Mouse (Mus musculus): Measurements from ENCODE around the gene Zfp618. TPM values are rescaled to one million over a fixed set of nuclear protein-coding genes. Genes with fewer than 3 reads are reported as not detected.

The Zfp618 gene
- polyA plus RNA-seq, 1 experiment from 2014 or later: 27.6 TPM

- Histone ChIP-seq H3K4me3 (replicated peaks) (no peak overlapping the region), H3K9me3 (replicated peaks) (no peaks in the 10 kb centered on the region), H3K4me2 (no peak overlapping the region), H3K9ac (replicated peaks) (no peak overlapping the region), H3K27ac (replicated peaks) (peak overlapping the region; percentile 69), H3K36me3 (no peaks in the 10 kb centered on the region), H3K27me3 (replicated peaks) (no peaks in the 10 kb centered on the region), H3K4me1 (peaks cover 65% of the 10 kb centered on the region)
- no peak; the same call in 1 of the 2 replicates for ATAC-seq (ENCODE audit: low FRiP score)
- 19% methylated on average over 7 of the region's 7 CpGs for WGBS
Observed at GRCm38 (mm10) chr4:63056641-63057415, 91.5 kb downstream of the Zfp618 start.

DNA sequence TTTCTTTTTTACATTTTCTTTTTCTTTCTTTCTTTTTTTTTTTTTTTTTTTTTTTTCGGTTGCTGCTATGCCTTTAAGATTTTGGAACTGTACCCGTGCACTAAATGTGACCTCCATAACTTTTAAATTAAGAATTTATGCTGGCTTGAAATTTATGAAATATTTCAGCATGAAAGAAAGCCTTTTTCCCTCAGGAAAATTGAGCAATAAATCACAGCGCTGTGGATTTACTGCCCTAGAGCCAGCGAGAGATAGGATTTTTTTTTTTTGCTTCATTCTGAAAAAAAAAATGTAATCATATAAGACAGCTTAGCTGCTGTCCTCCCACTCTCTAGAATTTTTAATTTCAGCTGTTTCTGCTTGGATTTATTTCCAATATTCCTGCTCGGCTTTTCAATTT, 92.2 kb downstream of the Zfp618 start:
- Histone ChIP-seq H3K36me3 (no peaks in the 10 kb centered on the region), H3K27me3 (replicated peaks) (no peaks in the 10 kb centered on the region), H3K4me3 (replicated peaks) (no peak overlapping the region), H3K27ac (replicated peaks) (no peak overlapping the region), H3K4me1 (peaks cover 57% of the 10 kb centered on the region), H3K4me2 (no peak overlapping the region), H3K9ac (replicated peaks) (no peak overlapping the region), H3K9me3 (replicated peaks) (no peaks in the 10 kb centered on the region)
- 0 out of 2 replicates have a peak, but pooled peaks have one; percentile 18 for ATAC-seq (ENCODE audit: low FRiP score)
- WGBS: 32% methylated on average over 5 of the region's 5 CpGs

DNA sequence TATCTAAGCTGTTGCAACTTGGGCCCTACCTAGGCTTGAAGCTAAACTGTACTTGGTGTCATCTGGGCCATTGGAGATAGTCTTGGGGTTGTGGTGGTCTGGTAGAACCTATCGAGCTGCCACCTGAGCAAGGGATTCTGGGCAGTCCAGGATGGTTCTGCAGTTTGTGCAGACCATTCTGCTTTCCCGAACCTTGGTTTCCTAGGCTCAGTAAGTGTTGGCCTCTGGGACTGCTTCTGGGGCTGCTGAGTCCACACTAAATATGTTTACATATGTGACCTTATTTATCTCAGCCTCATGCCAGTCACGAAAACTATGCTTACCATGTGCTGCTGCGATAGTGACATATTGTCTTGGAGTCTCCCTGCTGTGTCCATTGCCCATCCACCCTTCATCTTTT, 93.3 kb downstream of the Zfp618 start:
- ATAC-seq (ENCODE audit: low FRiP score): no peak
- Histone ChIP-seq H3K9me3 (replicated peaks) (no peaks in the 10 kb centered on the region), H3K4me3 (replicated peaks) (no peak overlapping the region), H3K4me2 (no peak overlapping the region), H3K27me3 (replicated peaks) (no peaks in the 10 kb centered on the region), H3K9ac (replicated peaks) (no peak overlapping the region), H3K36me3 (no peaks in the 10 kb centered on the region), H3K4me1 (peaks cover 49% of the 10 kb centered on the region), H3K27ac (replicated peaks) (peak overlapping the region; percentile 80)
- 89% methylated on average over 4 of the region's 4 CpGs for WGBS

GRCm38 (mm10) chr4:63060358-63060757, 95.0 kb downstream of the Zfp618 start:
- Histone ChIP-seq H3K27me3 (replicated peaks) (no peaks in the 10 kb centered on the region), H3K4me3 (replicated peaks) (no peak overlapping the region), H3K9ac (replicated peaks) (no peak overlapping the region), H3K36me3 (no peaks in the 10 kb centered on the region), H3K27ac (replicated peaks) (peak overlapping the region; percentile 4; the same call in 1 of the 2 replicates), H3K4me1 (peaks cover 40% of the 10 kb centered on the region), H3K4me2 (no peak overlapping the region), H3K9me3 (replicated peaks) (no peaks in the 10 kb centered on the region)
- ATAC-seq (ENCODE audit: low FRiP score): no peak
- WGBS: 76% methylated on average over 6 of the region's 6 CpGs

DNA sequence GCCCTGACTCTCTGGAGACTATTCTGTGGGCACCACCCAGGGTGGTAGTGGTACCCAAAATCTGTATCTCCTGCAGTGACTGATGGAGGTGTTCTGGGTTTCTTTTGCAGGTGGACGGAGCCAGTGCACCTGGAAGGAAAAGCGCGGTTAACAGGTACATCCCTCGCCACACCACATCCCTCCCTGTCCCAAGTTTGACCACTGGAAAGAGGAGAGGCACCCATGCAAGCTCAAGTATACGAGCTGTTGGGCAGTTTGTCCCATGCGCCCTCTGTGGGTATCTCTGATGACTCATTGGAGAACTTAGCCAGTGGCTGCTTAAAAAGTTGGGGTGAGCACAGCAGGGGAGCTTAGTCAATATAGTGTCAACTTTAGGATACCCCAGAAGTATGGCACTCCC, 96.0 kb downstream of the Zfp618 start:
- H3K4me2 ChIP-seq: no peak overlapping the region
- no peak overlapping the region for H3K4me3 ChIP-seq (replicated peaks)
- no peak for ATAC-seq (ENCODE audit: low FRiP score)
- H3K27me3 ChIP-seq (replicated peaks): no peaks in the 10 kb centered on the region
- 96% methylated on average over 6 of the region's 6 CpGs for WGBS
- H3K36me3 ChIP-seq: no peaks in the 10 kb centered on the region
- H3K9me3 ChIP-seq (replicated peaks): no peaks in the 10 kb centered on the region
- H3K4me1 ChIP-seq: peaks cover 33% of the 10 kb centered on the region
- no peak overlapping the region for H3K27ac ChIP-seq (replicated peaks)
- H3K9ac ChIP-seq (replicated peaks): no peak overlapping the region

GRCm38 (mm10) chr4:63063360-63063759, 98.0 kb downstream of the Zfp618 start:
- no peak for ATAC-seq (ENCODE audit: low FRiP score)
- Histone ChIP-seq H3K27me3 (replicated peaks) (no peaks in the 10 kb centered on the region), H3K4me1 (peaks cover 27% of the 10 kb centered on the region), H3K27ac (replicated peaks) (no peak overlapping the region), H3K4me2 (no peak overlapping the region), H3K9me3 (replicated peaks) (no peaks in the 10 kb centered on the region), H3K9ac (replicated peaks) (no peak overlapping the region), H3K36me3 (no peaks in the 10 kb centered on the region), H3K4me3 (replicated peaks) (no peak overlapping the region)
- WGBS: 95% methylated on average over 4 of the region's 4 CpGs

DNA sequence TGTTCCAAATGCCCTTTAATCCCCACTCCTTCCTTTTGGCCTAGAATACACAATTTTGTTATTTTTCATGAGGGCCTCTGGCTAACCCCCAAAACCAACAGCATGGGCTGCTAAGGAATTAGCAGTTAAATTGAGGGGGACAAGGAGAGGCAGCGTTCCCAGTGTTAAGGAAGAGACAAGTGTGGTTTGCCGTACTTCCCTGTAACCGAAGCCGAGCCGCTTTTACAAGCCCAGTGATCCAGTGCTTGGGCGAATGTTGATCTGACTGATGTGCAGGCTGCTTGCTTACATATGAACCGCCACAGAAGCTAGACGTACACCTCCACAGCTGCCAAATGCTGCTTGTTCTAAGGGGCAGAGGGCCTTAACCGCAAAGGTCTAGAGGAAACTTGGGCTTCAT, 99.5 kb downstream of the Zfp618 start:
- no peaks in the 10 kb centered on the region for H3K36me3 ChIP-seq
- H3K9ac ChIP-seq (replicated peaks): no peak overlapping the region
- peaks cover 22% of the 10 kb centered on the region for H3K4me1 ChIP-seq
- no peaks in the 10 kb centered on the region for H3K27me3 ChIP-seq (replicated peaks)
- H3K4me3 ChIP-seq (replicated peaks): no peak overlapping the region
- H3K9me3 ChIP-seq (replicated peaks): no peaks in the 10 kb centered on the region
- no peak overlapping the region for H3K27ac ChIP-seq (replicated peaks)
- no peak overlapping the region for H3K4me2 ChIP-seq
- no peak for ATAC-seq (ENCODE audit: low FRiP score)
- 91% methylated on average over 9 of the region's 9 CpGs for WGBS

- no peak overlapping the region for H3K9ac ChIP-seq (replicated peaks)
- ATAC-seq (ENCODE audit: low FRiP score): no peak
- H3K4me3 ChIP-seq (replicated peaks): no peak overlapping the region
- H3K4me2 ChIP-seq: no peak overlapping the region
- no peaks in the 10 kb centered on the region for H3K27me3 ChIP-seq (replicated peaks)
- no peaks in the 10 kb centered on the region for H3K9me3 ChIP-seq (replicated peaks)
- peaks cover 9% of the 10 kb centered on the region; the same call in 1 of the 2 replicates for H3K4me1 ChIP-seq
- WGBS: 93% methylated on average over 4 of the region's 4 CpGs
- no peak overlapping the region for H3K27ac ChIP-seq (replicated peaks)
- H3K36me3 ChIP-seq: no peaks in the 10 kb centered on the region
Observed at GRCm38 (mm10) chr4:63066796-63067195, 101.4 kb downstream of the Zfp618 start.

DNA sequence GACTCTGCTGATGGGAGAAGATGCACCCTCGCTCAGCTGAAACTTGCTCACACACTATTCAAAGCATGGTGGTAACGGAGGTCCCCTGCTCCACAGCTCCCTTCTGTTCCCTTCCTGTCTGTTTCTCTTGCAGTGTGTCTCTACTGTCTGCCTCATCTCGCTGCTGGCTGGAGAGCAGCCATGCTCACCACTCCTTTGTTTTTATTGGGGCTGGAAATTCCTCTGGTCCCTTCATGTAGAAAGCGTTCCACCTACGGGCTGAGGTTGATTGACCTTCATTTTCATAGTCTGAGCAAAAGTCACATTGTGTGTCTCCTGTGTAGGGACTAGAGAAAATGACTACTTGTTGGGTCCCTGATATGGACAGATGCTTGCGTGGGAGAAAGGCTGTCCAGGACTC, 102.4 kb downstream of the Zfp618 start:
- Histone ChIP-seq H3K9me3 (replicated peaks) (no peaks in the 10 kb centered on the region), H3K9ac (replicated peaks) (no peak overlapping the region), H3K27ac (replicated peaks) (no peak overlapping the region), H3K4me3 (replicated peaks) (no peak overlapping the region), H3K4me1 (peaks cover 13% of the 10 kb centered on the region; the same call in 1 of the 2 replicates), H3K4me2 (no peak overlapping the region), H3K27me3 (replicated peaks) (no peaks in the 10 kb centered on the region), H3K36me3 (no peaks in the 10 kb centered on the region)
- 0 out of 2 replicates have a peak, but pooled peaks have one; percentile 27 for ATAC-seq (ENCODE audit: low FRiP score)
- WGBS: 84% methylated on average over 6 of the region's 6 CpGs

DNA sequence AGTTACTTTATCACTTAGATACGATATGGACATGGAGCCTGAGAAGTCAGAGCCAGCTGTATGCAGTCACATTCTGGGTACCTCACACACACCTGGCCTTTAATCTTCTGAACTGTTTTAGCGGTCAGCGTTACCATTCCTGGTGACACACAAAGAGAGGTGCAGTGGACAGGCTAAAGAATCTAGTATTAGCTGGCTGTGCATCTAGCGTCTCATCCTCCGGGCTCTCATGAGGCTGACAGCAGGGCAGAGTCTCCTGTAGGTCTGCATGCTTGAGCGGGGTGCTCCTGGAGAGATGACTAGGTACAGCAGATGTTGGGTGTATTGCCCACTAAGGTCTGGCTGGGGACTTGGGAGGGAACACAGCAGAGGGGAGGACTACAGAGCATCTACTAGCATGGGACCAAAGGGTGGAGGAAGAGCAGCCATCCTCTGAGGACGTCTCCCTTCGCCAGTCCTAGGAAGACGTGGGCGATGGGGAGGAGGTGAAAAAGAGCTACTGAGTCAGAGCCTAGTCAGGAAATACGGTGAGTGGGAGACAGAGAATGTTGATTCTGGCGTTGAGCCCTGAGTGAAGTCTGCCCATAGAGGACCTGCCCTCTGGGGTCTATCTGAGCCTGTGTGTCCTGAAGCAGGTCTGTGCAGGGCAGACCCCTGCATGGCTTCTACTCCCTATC, 103.3 kb downstream of the Zfp618 start:
- Histone ChIP-seq H3K9ac (replicated peaks) (no peak overlapping the region), H3K27ac (replicated peaks) (no peak overlapping the region), H3K4me3 (replicated peaks) (no peak overlapping the region), H3K27me3 (replicated peaks) (no peaks in the 10 kb centered on the region), H3K4me1 (peaks cover 13% of the 10 kb centered on the region; the same call in 1 of the 2 replicates), H3K36me3 (no peaks in the 10 kb centered on the region), H3K4me2 (no peak overlapping the region), H3K9me3 (replicated peaks) (no peaks in the 10 kb centered on the region)
- no peak for ATAC-seq (ENCODE audit: low FRiP score)
- WGBS: 92% methylated on average over 12 of the region's 12 CpGs

- Histone ChIP-seq H3K9me3 (replicated peaks) (no peaks in the 10 kb centered on the region), H3K27ac (replicated peaks) (no peak overlapping the region), H3K4me1 (peaks cover 13% of the 10 kb centered on the region; the same call in 1 of the 2 replicates), H3K4me2 (no peak overlapping the region), H3K27me3 (replicated peaks) (no peaks in the 10 kb centered on the region), H3K36me3 (no peaks in the 10 kb centered on the region), H3K9ac (replicated peaks) (no peak overlapping the region), H3K4me3 (replicated peaks) (no peak overlapping the region)
- WGBS: 78% methylated on average over 15 of the region's 15 CpGs
- ATAC-seq (ENCODE audit: low FRiP score): no peak
Observed at GRCm38 (mm10) chr4:63071413-63072260, 106.3 kb downstream of the Zfp618 start.
